Mouse (Mus musculus): ENCODE data around the gene 1700029I15Rik.

Gene 1700029I15Rik

DNA sequence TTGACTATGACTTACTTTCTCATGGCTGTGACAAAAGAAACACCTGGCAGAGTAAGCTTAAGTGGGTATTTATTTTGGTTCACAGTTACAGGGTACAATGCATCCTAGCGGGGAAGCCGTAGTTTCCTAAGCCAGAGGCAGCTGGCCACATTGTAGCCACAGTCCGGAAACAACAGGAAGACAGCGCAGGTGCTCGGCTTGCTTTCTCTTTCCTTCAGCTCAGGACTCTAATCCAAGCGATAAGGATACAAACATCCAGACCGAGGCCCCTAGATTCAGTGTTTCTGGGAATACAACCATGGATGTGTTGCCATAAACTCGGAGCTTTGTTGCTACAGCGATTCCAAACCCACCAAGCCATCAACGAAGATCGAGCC is 8.9 kb upstream of the 1700029I15Rik start:
- DNase-seq (ENCODE audit: extremely low spot score) = no peak

DNA sequence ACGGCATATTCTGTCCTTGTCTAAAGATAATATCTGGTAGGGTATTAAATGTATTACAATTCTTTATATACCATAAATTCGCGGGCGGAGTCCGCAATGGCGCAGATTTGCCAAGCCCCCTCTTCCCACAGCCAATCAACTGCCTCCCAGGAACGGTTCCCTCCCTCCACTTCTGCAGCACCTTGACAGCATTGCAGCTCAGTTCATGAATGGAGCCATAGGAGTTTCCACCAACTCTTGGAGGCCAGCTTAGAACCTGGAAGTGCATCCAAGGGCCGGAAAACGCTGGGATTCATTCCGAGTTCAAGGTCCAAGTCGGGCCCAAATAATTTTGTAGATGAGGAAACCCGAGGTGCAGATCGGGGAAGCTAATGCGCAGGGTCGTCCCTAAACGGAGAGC is 7.8 kb upstream of the 1700029I15Rik start, which contains the start of the genes Pex16 and Large2:
Pex16 (plus strand) TSS at position 163 of the 400 bp plus-strand sequence.
Large2 (minus strand) TSS at position 356 of the 400 bp plus-strand sequence.
- peak; percentile 48 for DNase-seq (ENCODE audit: extremely low spot score)

DNA sequence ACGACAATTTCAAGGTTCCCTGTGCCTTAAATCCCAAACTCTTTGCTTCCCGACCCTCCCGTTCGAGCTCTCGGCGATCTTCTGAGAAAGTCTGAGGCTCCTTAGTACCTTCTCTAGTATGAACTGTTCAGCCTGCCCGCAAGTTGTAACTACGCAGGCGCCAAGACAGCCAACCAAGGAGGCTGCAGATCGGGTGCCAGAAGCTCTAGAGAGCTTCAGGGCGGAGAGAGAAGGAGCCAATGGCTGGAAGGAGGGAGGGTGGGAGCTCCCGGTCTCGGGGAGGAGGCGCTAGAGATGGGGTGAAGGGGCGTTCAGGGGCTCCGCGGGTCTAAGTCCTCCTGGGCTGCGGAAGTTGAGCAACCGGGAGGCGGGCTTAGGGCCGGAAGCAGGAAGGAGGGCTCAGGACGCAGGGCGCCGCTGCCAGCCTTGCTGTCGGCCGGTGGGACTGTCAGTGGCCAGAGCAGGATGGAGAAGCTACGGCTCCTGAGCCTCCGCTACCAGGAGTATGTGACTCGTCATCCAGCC is 7.2 kb upstream of the 1700029I15Rik start:
- DNase-seq (ENCODE audit: extremely low spot score) = peak; percentile 92

DNA sequence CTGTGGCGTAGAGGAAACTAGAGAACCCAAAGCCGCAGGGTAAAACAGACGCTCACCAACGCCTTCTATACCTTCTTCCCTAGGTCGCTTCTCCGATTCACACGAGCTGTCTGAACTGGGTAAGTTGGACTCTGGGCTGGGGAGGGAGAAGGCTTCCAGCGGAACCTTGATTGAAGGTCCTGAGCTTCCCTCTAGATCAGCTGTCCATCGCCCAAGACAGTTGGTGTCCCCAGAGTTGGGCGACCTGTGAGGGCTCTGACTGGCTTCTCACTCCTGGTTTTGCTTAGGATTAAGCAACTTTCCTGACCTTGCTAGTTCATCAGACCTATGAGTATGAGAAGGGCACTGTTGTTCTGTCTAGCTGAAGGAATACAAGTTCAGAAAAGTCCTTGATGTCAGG is 6.5 kb upstream of the 1700029I15Rik start:
- DNase-seq (ENCODE audit: extremely low spot score) = no peak

DNA sequence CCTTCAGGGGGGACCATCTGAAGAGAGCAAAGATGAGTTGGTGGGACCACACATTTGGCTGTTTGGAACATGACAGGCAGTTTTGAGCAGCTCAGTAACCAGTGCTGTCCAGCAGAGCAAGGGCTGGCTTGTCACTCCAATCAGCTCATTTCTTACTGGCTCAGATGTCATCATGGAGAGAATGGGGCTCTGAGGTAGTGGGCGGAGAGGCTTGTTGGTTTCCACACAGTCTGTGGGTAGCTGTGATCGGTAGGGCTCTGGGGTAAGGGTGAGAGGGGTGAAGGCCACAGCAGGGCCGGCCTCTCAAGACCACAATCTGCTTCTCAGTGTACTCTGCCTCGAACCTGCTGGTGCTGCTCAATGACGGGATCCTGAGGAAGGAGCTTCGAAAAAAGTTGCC is 6.0 kb upstream of the 1700029I15Rik start:
- no peak for DNase-seq (ENCODE audit: extremely low spot score)

DNA sequence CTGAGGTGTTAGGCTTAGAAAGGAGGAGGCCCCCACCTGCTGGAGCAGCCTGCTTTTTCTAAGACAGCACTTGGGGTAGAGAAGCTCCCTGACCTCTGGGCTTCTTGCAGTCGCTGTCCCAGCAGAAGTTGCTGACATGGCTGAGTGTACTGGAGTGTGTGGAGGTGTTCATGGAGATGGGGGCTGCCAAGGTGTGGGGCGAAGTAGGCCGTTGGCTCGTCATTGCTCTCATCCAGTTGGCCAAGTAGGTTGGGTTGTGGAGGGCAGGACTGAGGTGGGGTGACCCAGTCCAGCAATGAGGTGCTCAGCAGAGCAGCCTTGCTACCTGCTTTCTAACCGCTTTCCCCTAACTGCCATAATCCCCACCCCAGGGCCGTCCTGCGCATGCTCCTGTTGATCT is 5.0 kb upstream of the 1700029I15Rik start:
- no peak for DNase-seq (ENCODE audit: extremely low spot score)

DNA sequence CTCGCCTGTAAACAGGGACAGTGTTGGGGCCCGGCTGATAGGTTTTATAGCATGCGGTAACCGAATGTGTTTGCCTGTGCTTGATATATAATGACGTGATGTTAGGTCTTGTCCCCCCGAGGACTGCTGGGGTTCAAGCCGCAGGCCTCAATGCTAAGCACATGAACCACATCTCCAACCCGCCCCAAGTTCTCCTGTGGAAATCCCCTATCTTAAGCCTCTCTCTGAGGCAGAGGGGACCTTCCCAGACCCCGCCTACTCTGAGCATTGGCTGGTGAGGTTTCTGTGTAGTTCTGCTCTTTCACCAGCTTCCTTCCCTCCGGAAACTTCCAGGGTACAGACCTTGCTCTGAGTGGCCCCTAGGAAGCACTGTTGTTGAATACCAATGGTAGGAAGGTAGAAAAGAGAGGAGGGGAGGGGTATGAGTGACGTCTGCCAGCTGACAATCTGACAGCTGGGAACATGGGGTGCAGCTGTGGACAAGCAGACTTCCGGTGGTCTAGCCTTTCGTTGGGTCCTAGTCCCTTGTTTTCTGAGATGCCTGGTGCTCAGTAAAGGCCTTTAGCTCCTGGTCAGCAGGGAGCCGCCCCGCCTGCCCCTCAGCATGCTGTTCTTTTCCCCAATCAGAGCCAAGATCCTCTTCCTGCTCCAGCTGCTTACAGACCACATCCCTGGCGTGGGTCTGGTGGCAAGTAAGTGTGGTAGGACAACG is 2.4 kb upstream of the 1700029I15Rik start:
- DNase-seq (ENCODE audit: extremely low spot score) = no peak

DNA sequence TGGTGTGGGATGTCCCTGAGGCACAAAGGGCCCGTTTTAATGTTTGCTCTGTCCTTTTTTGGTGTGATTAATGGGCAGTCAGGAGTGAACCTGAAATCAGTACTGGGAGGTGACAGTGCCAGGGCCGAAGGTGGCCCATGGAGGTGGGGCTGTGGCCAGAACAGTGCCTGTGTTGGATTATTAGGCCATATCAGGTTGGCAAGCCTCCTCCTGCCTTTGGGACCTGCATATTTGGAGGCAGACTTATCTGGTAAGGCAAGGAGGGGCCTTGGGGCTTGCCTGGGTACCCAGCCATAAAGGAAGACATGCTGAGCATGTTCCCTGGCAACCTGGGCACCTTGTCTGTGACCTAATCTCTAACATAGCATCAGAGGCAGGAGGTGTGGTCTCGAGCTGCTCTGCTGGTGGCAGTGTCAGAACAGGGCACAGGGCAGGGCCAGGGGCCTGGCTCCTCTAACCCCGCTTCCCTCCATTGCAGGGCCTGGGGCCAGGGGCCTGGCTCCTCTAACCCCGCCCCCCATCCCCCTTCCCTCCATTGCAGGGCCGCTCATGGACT is 1.8 kb upstream of the 1700029I15Rik start:
- DNase-seq (ENCODE audit: extremely low spot score) = no peak

DNA sequence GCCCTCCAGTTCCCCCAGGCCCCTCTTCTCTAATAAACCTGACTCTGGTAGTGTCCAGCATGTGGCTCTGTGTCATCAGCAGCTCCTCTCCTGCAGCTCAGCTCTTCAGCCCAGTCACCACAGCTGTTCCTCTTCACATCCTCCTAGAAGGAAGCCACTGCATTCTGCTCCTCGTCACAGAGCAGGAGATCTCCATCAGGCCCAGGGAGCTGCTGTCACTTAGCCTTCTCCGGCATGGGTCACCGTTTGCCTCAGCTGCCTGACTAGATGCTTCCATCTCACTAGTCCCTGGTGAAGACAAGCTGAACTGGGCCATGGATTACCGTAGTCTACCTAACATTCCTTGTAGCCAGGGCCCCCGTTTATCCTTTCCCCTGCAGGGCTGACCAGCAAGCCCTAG is 1.2 kb upstream of the 1700029I15Rik start:
- no peak for DNase-seq (ENCODE audit: extremely low spot score)

DNA sequence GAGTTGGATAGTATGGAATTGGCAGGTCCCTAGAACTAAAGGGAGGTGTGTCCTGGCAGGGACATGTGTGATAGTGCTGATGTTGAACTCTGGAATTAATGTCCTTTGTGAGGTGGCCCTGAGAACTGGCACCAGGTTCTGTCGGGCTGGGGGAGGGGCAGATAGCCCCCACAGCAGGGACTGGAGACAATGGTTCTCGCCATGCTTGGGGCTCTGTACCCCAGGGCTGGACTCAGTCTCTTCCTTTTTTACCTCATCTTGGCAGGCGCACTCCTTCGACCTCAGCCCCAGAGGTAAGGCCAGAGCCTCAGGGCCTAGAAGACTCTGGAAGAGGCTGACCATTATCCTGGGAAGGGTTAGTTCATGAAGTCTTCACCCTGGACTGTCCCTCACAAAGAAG is 421 bp downstream of the 1700029I15Rik start:
- DNase-seq (ENCODE audit: extremely low spot score) = no peak

DNA sequence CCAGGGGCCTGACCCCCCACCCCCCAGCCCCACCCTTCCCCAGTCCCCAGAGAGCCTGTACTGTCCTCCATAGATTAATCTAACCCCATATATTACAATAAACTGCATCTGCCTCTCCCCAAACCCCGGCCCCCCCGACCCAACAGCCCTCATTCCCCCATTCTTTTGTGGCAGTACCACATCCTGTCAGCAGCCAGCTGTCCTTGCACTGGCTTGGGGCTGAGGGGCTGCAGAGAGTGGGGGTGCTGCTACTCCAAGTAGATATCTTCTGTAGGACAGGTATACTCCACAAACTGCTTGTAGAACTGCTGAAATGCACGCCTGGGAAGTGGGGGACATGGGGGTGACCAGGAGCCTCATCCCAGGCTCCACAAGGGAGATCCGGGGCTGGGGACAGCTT is 1.8 kb downstream of the 1700029I15Rik start:
- DNase-seq (ENCODE audit: extremely low spot score) = no peak

DNA sequence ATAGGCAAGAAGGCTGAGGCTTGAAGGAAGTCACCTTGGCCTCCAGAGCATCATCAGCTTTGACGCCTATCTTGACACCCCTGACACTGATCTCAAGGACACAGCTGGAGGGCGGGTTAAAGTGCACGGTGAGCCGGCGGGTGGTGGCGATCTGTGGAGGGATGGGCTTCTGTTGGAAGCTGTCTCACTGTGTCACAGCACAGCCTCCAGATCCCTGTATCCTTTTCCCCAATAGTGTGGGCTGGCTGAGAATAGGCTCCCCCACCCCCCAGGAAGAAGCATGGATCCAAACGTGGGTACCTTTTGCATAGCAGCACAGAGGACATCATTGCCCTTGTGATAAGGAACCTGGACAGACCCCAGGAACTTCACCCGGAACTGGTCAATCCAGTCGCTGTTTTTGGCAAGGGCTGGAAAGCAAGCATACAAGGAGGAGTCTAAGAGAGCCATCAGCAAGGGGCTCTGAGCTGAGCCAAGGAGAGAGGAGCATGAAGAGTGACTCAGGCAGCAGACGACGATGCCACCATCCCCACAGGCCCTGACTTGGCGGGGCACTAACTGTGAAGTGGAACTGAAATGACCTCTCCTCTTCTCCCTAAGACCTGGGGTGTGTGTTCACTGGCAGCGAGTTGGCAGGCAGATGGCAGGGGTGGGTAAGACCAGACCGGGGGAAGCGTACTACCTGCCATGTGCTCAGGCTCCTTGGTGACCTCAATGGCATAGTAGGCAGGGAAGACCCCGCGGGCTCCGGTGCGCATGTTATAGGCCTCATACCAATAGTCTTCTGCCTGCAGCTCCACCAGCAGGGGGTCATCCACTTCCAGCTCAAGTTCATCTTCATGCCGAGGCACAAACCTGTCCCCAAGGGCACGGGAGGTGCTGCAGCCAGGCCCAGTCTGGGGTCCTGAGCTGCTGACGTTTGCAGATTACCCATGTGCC is 3.0 kb downstream of the 1700029I15Rik start:
- DNase-seq (ENCODE audit: extremely low spot score) = no peak

DNA sequence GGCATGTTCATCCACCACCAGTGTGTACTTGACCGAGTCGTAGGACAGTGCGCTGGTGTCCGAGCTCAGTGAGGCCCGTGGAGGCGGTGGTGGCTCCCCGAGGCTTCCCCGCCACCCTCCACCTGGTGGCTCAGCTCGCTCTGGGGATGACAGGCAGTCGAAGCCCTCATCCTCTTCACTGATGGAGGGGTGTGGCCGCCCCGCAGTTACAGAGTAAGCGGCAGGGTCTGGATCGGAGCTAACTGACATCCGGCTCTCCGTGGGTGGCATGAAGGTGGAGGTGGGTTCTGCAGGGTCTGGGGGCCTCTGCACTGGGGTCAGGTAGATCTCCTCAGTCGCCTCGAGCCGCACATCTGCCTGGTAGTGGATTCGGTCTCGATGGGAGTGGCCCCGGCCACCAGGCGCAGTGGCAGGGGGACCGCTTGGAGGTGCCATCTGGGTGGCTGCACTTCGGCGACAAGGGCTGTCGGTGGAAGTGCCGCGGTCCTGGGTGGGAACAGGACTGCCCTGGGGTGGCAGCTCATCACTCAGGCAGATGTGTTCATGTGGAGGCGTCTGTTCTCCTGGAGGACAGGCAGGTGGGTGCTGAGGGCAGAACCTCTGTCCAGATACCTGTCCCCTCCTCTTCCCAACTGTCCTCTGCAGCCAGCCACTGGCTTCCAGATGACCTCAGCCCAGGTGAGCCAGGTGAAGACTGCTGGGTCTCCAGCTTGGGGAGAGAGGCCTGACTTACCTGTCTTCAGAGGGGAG is 4.7 kb downstream of the 1700029I15Rik start:
- no peak for DNase-seq (ENCODE audit: extremely low spot score)

DNA sequence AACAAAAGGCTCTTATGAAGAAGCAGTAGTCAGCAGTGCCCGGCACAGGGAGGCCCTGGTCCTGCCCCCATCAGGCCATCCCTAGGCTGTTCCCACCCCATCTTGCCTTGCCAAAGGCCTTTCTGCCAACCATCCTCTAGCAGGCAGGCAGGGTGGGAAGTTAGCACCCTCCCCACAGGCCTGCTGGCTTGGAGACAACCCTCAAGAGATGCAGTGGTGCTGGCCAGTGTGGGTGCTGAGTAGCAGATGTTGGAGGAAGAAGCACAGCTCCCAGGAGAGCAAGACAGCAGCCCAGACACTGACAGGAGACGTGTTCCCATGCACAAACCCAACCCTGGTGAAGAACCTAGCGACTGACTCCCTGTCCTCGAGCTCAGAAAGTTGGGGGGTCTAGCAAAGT is 5.3 kb downstream of the 1700029I15Rik start:
- no peak for DNase-seq (ENCODE audit: extremely low spot score)

DNA sequence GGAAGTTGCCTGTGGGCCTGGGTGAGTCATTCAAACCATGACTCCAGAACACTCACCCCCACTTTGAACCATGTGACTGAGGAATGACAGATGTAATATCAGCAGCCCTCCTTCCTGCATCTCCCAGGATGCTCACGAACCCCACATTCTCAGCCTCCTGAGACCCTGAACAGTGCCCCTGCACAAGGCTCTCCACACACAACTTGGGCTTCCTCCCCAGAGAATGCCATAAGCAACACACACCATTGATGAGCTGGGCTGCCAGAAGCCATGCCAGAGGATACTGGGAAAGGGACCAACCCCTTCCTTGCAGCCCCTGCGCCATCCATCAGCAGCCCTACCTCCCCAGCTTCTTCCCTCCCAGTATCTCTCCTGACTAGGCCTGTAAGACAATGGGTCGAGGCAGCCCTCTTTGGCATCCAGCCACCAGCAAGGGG is 5.8 kb downstream of the 1700029I15Rik start:
- DNase-seq (ENCODE audit: extremely low spot score) = no peak

DNA sequence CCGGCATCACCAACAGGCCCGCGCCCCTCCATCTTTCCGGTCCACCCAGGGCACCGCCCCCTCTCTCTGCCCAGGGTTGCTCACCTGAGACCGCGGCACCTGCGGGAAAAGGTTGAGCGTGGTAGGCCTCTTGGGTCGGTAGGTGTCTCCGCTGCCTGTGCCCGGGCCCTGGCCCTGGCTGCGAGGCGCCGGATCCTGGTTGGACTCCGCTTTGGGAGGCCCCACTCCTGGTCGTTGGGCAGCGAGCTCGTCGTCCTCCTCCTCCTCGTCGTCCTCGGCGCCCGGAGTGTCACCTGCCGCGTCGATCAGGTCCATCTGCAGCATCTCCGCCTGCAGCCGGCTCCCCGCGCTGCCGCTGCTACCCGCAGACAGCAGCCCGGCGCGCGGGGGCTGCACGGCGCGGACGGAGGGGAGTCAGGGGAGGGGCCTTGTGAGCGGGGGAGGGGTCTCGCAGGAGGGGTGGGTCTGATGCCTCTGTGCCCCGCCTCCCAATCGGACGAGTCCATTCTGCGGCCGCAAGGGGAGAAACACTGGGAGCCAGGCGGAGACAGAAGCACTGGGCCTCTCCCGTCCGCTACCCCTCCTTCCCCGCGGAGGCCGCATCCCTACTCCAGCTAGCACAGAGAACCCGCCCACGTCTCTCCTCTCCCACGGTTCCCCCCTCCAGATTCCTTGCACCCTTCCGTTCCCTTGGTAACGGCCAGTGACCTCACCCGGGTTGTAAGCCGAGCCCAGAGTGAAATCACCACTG is 6.7 kb downstream of the 1700029I15Rik start:
- peak; percentile 98 for DNase-seq (ENCODE audit: extremely low spot score)

DNA sequence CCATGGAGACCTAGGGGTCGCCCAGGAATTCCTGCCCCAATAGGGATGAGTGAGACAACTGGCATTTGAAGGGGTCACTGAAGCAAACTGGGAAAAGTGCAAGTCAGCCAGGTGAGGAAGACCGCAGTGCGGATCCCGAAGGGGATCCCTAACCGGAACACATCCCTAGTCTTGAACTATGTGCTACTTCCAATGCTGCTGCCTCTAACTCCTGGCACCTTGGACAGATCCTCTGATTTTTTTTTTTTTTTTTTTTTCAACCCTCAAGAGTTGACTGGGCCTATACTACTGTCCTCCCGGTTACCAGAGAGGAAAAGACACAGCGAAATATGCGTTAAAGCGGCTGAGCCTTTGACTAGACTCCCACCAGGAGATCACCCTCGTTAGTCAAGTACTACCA is 7.3 kb downstream of the 1700029I15Rik start:
- no peak for DNase-seq (ENCODE audit: extremely low spot score)

DNA sequence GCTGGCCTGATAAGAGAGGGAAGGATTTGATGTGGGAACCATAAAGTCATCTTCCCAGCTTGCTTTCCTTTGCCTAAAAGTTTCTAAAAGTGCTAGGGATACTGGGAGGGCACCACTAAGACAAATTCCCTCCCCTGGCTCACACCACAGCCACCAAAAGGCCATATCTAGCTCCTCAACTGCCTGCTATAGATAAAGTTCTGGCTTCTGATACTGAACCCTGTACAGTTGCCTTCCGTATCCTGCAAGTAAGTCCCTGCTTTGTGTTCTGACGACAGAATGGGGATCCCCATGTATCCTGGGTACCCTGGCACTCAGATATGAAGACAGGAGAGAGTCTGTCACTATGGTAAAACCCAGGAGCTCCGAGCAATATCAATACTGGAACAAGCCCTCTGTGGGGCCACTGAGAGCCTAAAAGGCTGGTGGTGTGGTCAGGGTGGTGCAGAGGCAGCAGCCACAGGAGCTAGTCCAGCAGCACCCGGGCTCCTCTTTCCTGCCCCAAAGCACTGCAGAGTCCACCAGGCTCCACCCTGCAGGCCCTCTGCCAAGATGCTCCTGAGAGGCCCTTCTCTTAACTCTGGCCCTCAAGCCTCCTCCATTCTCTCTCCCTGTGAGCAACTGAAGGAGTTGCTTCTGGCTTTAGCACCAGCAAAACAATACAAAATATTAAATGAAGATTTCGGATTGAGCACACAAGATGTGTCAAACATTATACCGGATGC is 8.0 kb downstream of the 1700029I15Rik start:
- DNase-seq (ENCODE audit: extremely low spot score) = no peak

DNA sequence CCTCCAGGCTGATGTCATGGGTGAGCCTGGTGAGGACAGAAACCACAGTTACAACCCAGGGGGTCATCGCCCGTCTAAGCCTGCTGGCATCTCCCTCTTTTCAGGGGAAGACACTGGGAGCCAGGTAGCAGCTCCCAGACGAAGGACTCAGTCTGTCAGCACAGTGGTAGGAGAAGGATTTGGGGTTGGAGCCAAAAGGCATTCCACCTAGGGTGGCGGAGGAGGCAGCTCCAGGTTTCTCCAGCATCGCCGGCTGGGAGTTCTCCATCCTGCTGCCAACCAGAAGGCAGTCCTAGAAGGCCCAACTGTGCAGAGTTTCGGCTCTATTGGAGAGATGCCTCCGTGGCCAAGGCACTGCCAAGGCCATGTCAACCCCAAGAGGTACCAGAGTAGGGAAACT is 8.8 kb downstream of the 1700029I15Rik start:
- DNase-seq (ENCODE audit: extremely low spot score) = no peak

DNA sequence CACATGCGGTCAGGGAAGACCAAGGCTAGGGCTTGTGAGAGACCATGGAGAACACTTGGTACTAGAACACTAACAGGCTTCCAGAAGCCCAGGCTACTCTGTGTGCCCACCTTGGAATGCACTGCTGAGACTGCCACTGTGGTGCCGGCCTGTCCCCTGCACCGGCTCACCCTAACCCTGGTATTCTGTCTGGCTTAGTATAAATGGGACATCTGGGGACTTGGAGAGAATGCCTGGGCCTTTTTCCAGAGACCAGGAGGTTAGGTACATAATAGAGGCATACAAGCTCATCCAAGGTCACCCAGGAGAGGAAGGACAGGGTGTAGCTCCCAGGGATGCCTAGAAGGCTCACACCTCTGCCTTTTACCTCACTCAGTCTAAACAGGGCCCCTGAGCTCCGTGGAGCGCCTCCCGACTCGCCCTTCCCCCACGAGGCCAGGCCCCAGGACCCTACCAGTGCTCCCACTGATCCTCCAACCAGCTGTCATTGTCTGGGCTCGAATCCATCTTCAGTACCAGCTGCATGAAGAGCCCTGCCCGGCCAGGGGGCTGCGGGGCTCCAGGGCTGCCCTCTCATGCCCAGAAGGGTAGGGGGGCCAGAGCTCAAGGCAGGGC is 9.5 kb downstream of the 1700029I15Rik start:
- no peak for DNase-seq (ENCODE audit: extremely low spot score)

Measured in embryo, embryonic 9.5 days (tissue).